Mouse (Mus musculus) heart, embryonic 14.5 days (tissue): ENCODE results near the gene Grb10. TPM values are rescaled to one million over a fixed set of nuclear protein-coding genes. Genes with fewer than 3 reads are reported as not detected.
A peak's percentile ranks its signal among the peaks of the same experiment; 100 is the strongest.

Source experiments
- ATAC-seq: fragments of 200-750 bp; cut with Nextera tagmentation; 2 replicates; pipeline ENCODE4 v1.8.0; 2017; ENCODE audit warnings: low read depth, moderate TSS enrichment; ENCODE audit not compliant: insufficient number of reproducible peaks, insufficient read depth, low FRiP score
- H3K27ac ChIP-seq, 2 experiments: fragments of 200-500 bp in 1 of 2; fragments of 300-500 bp in 1 of 2; sonication (generic) in 1 of 2; replicated peaks in 1 of 2; 2 replicates each; pipeline ENCODE4 v1.5.1; 2012 to 2014; ENCODE audit warnings: low read depth in 2 of 2, low read length in 2 of 2, control low read depth in 1 of 2, mild to moderate bottlenecking in 1 of 2, mixed read lengths in 1 of 2; ENCODE audit not compliant: control insufficient read depth in 1 of 2, insufficient read depth in 1 of 2
- H3K27me3 ChIP-seq: fragments of 300-500 bp; sonication (generic); 2 replicates; pipeline ENCODE4 v1.6.1; 2014; ENCODE audit warnings: mild to moderate bottlenecking, low read length, control low read depth; ENCODE audit not compliant: control insufficient read depth, insufficient read depth
- H3K36me3 ChIP-seq: fragments of 300-500 bp; sonication (generic); 2 replicates; pipeline ENCODE4 v1.6.1; 2014; ENCODE audit warnings: mild to moderate bottlenecking, control low read depth, low read length, mixed read lengths; ENCODE audit not compliant: control insufficient read depth, insufficient read depth
- H3K4me1 ChIP-seq, 2 experiments: fragments of 200-500 bp in 1 of 2; fragments of 300-500 bp in 1 of 2; sonication (generic) in 1 of 2; 2 replicates each; pipeline ENCODE4 v1.6.1; 2012 to 2014; ENCODE audit warnings: low read length in 2 of 2, control low read depth in 1 of 2, mixed read lengths in 1 of 2; ENCODE audit not compliant: control insufficient read depth in 2 of 2, insufficient read depth in 2 of 2
- H3K4me2 ChIP-seq: fragments of 300-500 bp; sonication (generic); 2 replicates; pipeline ENCODE4 v1.6.1; 2014; ENCODE audit warnings: mild to moderate bottlenecking, low read length
- H3K4me3 ChIP-seq, 2 experiments: fragments of 200-500 bp in 1 of 2; fragments of 300-500 bp in 1 of 2; sonication (generic) in 1 of 2; 2 replicates each; pipeline ENCODE4 v1.5.1; 2012 to 2014; ENCODE audit warnings: low read length in 2 of 2, mild to moderate bottlenecking in 2 of 2, control low read depth in 1 of 2, low read depth in 1 of 2, moderate library complexity in 1 of 2; ENCODE audit not compliant: control insufficient read depth in 1 of 2, insufficient read depth in 1 of 2
- H3K9ac ChIP-seq: fragments of 300-500 bp; sonication (generic); 2 replicates; pipeline ENCODE4 v1.6.1; 2014; ENCODE audit warnings: mild to moderate bottlenecking, low read length
- H3K9me3 ChIP-seq: fragments of 300-500 bp; sonication (generic); 2 replicates; pipeline ENCODE4 v1.6.1; 2016; ENCODE audit warnings: low read length, control low read depth; ENCODE audit not compliant: control insufficient read depth
- WGBS: fragments of 180-500 bp; shearing (Covaris S2); extraction: QIAGEN DNeasy Blood & Tissue Kit; methylation state at CpG from one replicate; pipeline ENCODE4 v1.1.7; 2014; 5-methylcytosine and 5-hydroxymethylcytosine counted together
- polyA plus RNA-seq: library from polyadenylated mRNA; unstranded; fragments of >200 nt; fragmentation: Nextera tagmentation; extraction: Ambion mirVana; gene quantifications from 2 replicates; pipeline ENCODE4 v1.2.1, GENCODE M21; 2014

The Grb10 gene
- polyA plus RNA-seq, 1 experiment from 2014 or later: 330 TPM

DNA sequence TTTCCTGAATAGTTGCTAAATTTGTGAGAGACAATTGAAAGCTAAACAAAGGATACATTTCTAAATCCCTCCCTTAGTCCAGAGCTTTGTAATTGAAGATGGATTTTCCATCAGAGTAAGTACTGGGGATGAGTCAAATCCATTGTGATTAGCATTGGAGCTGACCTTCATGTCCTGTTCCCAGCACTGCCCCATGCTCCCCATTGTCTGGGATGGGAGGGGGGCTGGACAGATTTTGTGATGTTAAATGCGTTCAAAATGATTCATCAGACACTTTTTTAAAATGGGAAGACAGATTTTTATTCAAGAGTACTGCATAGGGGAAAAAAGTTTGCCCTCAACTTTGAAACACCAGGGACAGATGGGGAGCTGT lies 156.7 kb downstream of the Grb10 start:
- no peak overlapping the region for H3K4me2 ChIP-seq

DNA sequence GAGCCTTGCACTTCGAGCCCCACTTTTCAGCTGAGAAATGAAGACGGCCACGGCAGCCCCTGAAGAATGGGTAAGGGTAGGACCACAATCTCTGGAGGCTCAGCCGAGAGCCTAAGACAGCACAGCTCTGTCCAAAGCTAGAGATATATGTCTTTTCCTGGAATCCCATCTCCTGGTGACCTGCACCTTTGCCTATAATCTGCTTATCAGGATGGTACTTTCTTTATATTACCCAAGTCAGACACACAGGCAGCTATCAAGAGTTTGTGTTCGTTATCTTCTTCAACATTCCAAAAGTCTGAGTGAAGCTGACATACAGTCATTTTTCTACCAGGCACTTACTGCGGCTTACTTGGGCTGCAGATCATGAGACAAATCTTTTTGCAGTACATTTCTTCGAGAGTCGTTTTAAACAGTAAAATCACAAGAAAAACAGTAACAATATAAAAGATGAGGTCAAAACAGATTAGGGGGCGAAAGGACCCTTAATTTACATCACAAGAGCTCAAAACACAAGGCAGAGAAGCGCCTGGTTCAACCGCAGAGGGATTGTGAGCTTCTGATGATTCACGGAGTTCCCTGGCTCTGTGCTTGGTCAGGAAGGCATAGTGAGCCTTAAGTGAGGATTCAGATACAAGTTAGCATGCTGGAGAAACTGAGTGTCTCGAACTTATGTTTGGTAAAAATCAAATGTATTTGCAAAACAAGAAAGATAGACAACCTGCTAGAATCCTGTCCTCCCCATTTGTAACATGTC lies 157.3 kb downstream of the Grb10 start:
- Histone ChIP-seq H3K27me3 (no peaks in the 10 kb centered on the region), H3K4me3 (no peak overlapping the region), H3K4me1 (peaks cover 28 to 60% of the 10 kb centered on the region in 2 experiments), H3K9ac (peak overlapping the region; percentile 45), H3K27ac (peak overlapping the region; percentile 72 to 89), H3K4me2 (no peak overlapping the region), H3K36me3 (no peaks in the 10 kb centered on the region), H3K9me3 (no peaks in the 10 kb centered on the region)
- ATAC-seq: no peak
- WGBS: 29% methylated on average over 13 of the region's 13 CpGs

More for the DNA sequence above, 156.7 kb downstream of the Grb10 start:
- Histone ChIP-seq H3K36me3 (no peaks in the 10 kb centered on the region), H3K4me3 (no peak overlapping the region), H3K27ac (peak overlapping the region; percentile 34 to 89; a peak in 3 of 4 replicates), H3K9ac (peak overlapping the region; percentile 45; the same call in 1 of the 2 replicates), H3K9me3 (no peaks in the 10 kb centered on the region), H3K4me1 (peaks cover 28 to 64% of the 10 kb centered on the region in 2 experiments), H3K27me3 (no peaks in the 10 kb centered on the region)
- 41% methylated on average over 1 of the region's 1 CpGs for WGBS
- ATAC-seq: no peak

Other genes starting within 250 kb of the Grb10 start
- 49.6 and 53.8 TPM in 2 replicates for gene Fignl1, start 229.7 kb downstream of the Grb10 start, polyA plus RNA-seq
- gene Ddc, start 140.5 kb downstream of the Grb10 start, polyA plus RNA-seq: 114 and 117 TPM in 2 replicates